Mouse (Mus musculus) E14TG2a.4 (cell line): ENCODE measurements around the gene Espl1.

Experiments
- CTCF ChIP-seq: conservative IDR thresholded peaks from 2 replicates; pipeline ENCODE4 v1.5.1; 2014; ENCODE audit warnings: low read length
- NANOG ChIP-seq: IDR thresholded peaks from 2 replicates; pipeline ENCODE4 v1.6.1; 2014; ENCODE audit warnings: borderline replicate concordance, low read length, mixed read lengths
- POU5F1 ChIP-seq: IDR thresholded peaks from 2 replicates; pipeline ENCODE4 v1.6.1; 2014; ENCODE audit warnings: low read length, borderline replicate concordance

DNA sequence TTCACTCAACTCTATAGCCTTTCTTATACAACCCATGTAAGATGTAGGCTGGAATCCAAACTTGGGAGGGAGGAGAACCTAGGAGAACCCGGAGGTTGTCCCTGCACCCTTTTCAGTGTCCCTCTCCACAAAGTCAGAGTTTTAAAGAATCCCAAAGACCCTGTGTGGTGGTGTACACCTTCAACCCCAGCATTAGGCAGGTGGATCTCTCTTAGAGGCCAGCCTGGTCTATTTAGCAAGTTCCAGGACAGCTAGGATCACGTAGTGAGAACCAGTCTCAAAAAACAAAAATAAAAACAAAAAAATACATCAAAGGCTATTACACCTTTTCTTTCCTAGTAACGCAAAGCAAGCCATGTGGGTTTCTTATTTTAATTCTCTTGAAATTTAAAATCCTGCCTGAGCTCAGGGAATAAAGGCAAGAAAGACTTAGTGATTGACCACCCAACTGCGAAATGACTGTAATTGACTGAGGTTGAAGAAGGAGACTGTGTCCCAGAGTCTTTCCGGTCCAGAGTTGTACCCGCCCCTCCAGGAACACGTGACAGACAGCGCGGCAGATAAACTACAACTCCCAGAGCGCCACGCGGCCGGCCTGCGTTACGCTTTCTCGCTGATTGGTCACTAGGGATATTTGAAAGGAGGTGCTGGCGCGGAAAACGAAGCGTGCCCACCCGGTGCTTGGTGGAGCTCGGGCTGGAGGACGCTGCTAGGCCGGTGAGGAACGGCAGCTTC, at the start of gene Espl1:
- no peak for TF ChIP-seq CTCF
- no peak for TF ChIP-seq NANOG
- no peak for TF ChIP-seq POU5F1
